Mouse (Mus musculus) lung, adult 10 weeks (tissue): Measurements from ENCODE around the gene Gm6401. TPM values are rescaled to one million over a fixed set of nuclear protein-coding genes. Genes with fewer than 3 reads are reported as not detected.

Experiments
- polyA plus RNA-seq: library from polyadenylated mRNA; stranded (reverse); fragments of 350-450 nt; fragmentation: Illumina TruSeq; extraction: RNeasy Lipid Tissue Mini Kit (QIAGEN cat#74804); gene quantifications from one replicate; pipeline ENCODE4 v1.2.3, GENCODE M21; 2014; ENCODE audit warnings: low read depth, low replicate concordance; ENCODE audit not compliant: insufficient read depth

The Gm6401 gene
- polyA plus RNA-seq, result not detected

GRCm38 (mm10) chr14:41967827-41968226 lies at the start of gene Gm6401:
Gene Gm6401, minus strand, starts transcription at chr14:41967927.

GRCm38 (mm10) chr14:41983225-41983624 lies 15.5 kb upstream of the Gm6401 start, which contains the start of gene Gm3543:
Gene Gm3543, minus strand, starts transcription at chr14:41983325.

GRCm38 (mm10) chr14:41943695-41944094 lies 24.0 kb downstream of the Gm6401 start, which contains the start of gene 1700024B05Rik:
Gene 1700024B05Rik, plus strand, starts transcription at chr14:41943995.

DNA sequence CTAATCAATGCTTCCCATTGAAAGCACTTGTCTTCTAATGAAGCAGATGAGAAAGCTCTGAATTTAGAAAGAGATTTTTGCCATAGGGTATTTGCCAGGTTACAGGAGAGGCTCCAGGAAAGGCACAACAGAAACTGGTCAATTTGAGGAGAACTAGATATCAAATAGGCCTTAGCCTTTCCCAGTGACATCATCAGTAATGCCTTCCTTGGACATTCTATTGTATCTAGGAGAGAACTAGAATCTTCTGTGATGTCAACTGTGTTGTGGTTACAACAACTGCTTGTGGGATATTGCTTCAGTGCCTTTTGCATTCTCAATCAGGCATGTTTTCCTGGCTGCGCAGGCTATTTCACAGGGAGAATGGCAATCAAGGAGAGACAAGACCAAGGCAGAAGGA lies 43.1 kb downstream of the Gm6401 start, which contains the start of gene 1700049E17Rik1:
Gene 1700049E17Rik1 (plus strand): TSS at position 301 of the 400 bp plus-strand sequence.

Other genes starting within 250 kb of the Gm6401 start
- gene Gm7929, start 217.3 kb downstream of the Gm6401 start, polyA plus RNA-seq, result not detected
- gene Gm47189, start 195.5 kb downstream of the Gm6401 start, polyA plus RNA-seq, result not detected
- gene Gm7980, start 60.6 kb downstream of the Gm6401 start, polyA plus RNA-seq, result not detected
- not detected for gene 1700049E17Rik1, start 43.0 kb downstream of the Gm6401 start, polyA plus RNA-seq
- not detected for gene 1700024B05Rik, start 23.9 kb downstream of the Gm6401 start, polyA plus RNA-seq
- not detected for gene Gm3543, start 15.4 kb upstream of the Gm6401 start, polyA plus RNA-seq
- gene Gm7951, start 149.4 kb upstream of the Gm6401 start, polyA plus RNA-seq, result not detected
- not detected for gene Gm17027, start 194.7 kb upstream of the Gm6401 start, polyA plus RNA-seq
- not detected for gene Gm3573, start 222.9 kb upstream of the Gm6401 start, polyA plus RNA-seq